Mouse (Mus musculus) right cerebral cortex, postnatal 14 days (tissue): ENCODE data around the gene Asic2.
"Not testable (repeated sequence)": the region's sequence is repeated elsewhere in the genome, so short reads cannot be mapped to it uniquely, and the experiment has no call there.

Experiments
- DNase-seq: peaks from one replicate; pipeline ENCODE4 v3.0.0; 2022

Gene Asic2

GRCm38 (mm10) chr11:81411251-81411650, 557.0 kb downstream of the Asic2 start:
- DNase-seq: no peak

DNA sequence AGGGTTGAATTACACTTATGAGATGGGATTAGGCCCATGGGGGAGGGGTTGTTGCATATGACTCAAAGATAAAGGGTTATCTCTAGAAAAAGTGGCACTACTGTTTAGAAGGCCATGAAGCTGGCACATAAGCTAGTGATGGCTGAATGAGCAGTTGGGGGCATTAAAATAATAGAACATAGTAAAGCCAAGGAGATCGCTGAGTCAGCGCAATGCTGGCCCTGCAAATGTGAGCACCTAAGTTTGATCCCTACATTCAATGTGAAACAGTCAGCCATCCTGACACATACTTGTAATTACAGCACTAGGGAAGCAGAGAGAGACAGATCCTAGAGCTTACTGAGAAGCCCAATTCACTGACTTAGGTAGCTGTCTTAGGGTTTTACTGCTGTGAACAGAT, 562.3 kb downstream of the Asic2 start:
- no peak for DNase-seq

- no peak for DNase-seq
Observed at GRCm38 (mm10) chr11:81402263-81402662, 566.0 kb downstream of the Asic2 start.

GRCm38 (mm10) chr11:81392855-81393254, 575.4 kb downstream of the Asic2 start:
- DNase-seq: no peak

GRCm38 (mm10) chr11:81386185-81386584, 582.1 kb downstream of the Asic2 start:
- no peak for DNase-seq

GRCm38 (mm10) chr11:81385547-81385946, 582.7 kb downstream of the Asic2 start:
- DNase-seq: no peak

- DNase-seq: peak; percentile 39
Observed at GRCm38 (mm10) chr11:81374841-81375240, 593.4 kb downstream of the Asic2 start.

GRCm38 (mm10) chr11:81374003-81374710, 594.1 kb downstream of the Asic2 start:
- no peak for DNase-seq

DNA sequence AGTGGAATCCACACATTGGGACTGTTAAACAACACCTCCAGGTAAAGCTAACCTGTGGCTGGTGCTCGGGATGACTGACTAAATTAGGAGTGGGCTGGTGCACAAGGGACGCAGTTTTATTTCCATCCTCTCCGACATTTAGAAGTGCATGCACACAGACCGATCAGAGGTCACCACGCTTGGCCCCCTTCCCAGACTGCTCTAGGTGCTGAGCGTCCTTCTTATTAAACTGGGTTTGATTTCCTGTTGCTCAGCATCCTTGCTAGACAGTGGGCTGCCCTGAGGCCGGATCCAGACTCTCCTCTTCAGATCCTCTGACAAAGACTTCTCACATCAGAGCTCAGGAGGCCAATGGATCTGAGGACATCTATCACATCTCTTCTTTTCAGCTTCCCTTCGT, 596.7 kb downstream of the Asic2 start:
- no peak for DNase-seq

GRCm38 (mm10) chr11:81370426-81370810, 597.8 kb downstream of the Asic2 start:
- no peak for DNase-seq

- no peak for DNase-seq
Observed at GRCm38 (mm10) chr11:81369497-81370425, 598.5 kb downstream of the Asic2 start.

DNA sequence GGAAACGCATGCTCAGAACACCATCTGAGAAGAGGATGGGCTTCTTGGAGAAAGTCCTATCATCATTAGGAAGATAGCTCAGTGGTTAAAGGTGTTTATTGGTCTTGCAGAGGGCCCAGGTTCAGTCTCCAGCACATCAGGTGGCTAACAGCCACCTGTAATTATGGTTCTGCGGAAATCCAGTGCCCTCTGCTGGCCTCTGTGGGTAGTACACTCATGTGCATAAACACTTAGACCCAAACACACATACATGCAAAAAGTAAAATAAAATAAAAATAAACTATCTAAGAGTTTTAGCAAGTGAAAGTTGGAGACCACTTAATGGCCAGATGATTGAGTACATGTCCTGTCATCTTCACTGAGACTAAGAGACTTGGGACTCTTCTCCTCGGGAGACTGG, 603.8 kb downstream of the Asic2 start:
- DNase-seq: no peak

- no peak for DNase-seq
Observed at GRCm38 (mm10) chr11:81362461-81362860, 605.8 kb downstream of the Asic2 start.

GRCm38 (mm10) chr11:81361040-81361439, 607.2 kb downstream of the Asic2 start:
- DNase-seq: no peak

DNA sequence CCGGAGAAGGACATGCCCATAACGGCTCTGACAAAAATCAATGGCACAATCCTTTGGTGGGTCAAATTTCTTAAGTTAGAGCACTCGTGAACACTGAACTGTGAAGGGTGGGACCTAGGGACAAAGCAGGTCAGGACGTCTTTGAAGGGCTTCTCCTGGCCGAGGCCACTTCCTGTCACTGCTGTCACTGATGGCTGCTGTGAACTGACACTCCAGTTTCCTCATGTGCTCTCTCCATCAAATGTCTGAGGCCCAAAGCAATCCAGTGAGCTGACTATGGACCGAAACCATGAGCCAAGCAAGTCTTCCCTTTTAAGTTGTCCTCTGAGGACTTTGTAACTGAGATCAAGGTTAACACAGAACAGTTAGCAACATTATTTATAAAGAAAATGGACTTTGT, 617.8 kb downstream of the Asic2 start:
- DNase-seq: not testable (repeated sequence)

DNA sequence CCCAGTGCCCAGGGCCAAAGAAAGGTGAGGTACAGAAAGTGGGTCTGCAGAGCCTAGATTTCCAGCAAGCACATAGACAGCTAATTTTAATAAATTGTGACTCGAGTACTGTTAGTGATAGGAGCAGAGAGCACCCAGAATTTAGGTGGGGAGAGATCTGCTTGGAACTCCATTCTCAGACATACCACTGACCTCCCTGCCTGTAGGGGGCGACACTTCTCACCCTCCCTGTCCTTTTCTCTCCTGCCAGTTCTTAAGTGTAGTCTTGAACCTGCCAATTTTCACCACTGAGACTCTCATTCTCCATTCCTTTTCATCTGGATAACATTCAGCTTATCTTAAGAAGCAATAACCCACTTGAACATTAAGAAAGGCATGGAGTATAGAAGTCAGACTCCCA, 636.3 kb downstream of the Asic2 start:
- DNase-seq: no peak

DNA sequence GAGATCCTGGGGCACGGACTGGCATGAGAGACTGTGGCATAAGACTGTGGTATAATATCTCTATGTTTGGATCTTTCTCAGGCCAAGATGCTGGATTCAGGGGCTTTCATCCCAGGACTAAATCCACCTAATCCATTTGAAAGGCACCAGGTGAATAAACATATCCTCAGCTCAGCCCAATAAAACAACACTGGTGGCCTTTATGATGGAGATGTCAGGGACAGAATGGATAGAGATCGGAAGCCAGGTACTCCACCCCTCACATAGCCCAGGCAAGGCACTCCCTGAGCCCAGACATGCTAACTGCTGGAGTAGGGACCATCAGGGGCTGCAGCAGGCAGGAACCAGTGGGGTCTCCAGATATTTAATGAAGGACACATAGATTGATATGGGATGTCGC, 637.3 kb downstream of the Asic2 start:
- DNase-seq: no peak

- no peak for DNase-seq
Observed at GRCm38 (mm10) chr11:81328088-81328487, 640.2 kb downstream of the Asic2 start.

DNA sequence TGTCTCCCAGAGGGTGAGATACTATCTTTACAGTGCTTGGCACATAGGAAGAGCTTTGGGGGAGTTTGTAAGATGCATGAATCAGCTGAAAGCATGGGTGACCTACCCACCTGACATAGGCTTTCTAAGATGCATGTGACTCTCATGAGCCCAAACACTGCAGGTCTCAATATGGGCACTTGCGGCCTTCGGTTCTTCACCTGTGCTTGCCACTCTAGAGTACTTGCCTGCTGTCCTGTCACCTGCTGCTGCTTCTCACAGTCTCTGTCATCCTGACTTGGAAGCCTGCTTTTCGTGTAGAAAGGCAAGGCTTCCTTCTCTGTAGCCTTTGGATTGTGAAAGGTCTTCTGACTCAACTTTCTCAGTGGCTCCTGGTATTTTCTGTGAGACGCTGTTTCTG, 645.1 kb downstream of the Asic2 start:
- DNase-seq: no peak

DNA sequence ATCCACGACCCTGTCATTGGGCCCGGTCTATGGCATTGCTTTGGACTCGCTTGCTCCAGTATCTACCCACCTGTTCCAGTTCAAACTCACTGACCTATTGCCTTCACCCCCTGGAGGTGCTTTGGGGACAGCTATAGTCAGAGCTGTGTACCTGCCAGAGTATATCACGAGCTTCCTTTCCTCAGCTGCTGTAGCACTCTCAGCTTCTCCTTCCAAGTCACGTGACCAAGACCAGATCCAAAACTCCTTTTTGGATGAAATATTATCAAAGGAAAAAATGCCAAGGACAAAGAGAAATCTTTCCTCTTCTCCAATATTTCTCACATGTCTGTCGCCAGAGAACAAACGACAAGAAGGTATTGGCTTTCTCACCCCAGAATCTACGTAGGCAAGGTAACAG, 645.8 kb downstream of the Asic2 start:
- DNase-seq: no peak

GRCm38 (mm10) chr11:81290041-81290440, 678.2 kb downstream of the Asic2 start:
- DNase-seq: no peak

- no peak for DNase-seq
Observed at GRCm38 (mm10) chr11:81283185-81283584, 685.1 kb downstream of the Asic2 start.

DNA sequence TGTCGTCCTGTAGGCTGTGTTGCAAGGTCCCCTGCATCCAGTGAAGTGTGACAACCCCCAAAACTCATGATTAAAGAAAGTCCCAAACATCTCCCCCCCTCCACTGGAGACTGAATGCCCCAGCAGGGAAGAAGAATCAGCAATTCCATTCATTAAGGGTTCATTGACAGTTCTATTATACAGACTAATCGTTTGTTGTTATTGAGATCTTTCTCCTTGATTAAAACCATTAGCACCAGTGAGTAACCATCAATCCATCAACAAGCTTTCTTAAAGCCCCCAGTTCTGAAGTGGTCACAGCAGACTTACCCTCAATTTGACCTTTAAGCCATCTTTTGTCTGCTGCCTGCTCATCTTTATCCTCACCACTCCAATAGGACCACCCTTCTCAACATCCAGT, 688.2 kb downstream of the Asic2 start:
- no peak for DNase-seq

- no peak for DNase-seq
Observed at GRCm38 (mm10) chr11:81277406-81277805, 690.9 kb downstream of the Asic2 start.
